Comparison of ENCODE assay signal across 21 mouse cellular contexts in genomic region chr4:53758764-53759163, GRCm38 (mm10). TPM values are rescaled to one million over a fixed set of nuclear protein-coding genes. Genes with fewer than 3 reads are reported as not detected.
"Had no signal": no experiment of that assay in that cellular context is flagged by ENCODE, and none has a peak within 500 bp of the region (broad histone marks: within the 10 kb centered on the region; RNA-seq: fewer than 3 reads in every experiment).

No protein-coding gene starts in this region.

- H3K27ac ChIP-seq: liver, embryonic 13.5 days; macrophage; midbrain, embryonic 12.5 days; stomach, embryonic 15.5 days had no signal

- DNase-seq: kidney, adult 18-20 months; kidney, adult 9 months; kidney, postnatal 14 days; kidney, postnatal 4 days; liver, embryonic 13.5 days; lung, embryonic 14.5 days; right cerebral cortex, postnatal 14 days; spleen, adult 18-20 months; thymus, adult 18-20 months; thymus, postnatal 14 days; thymus, postnatal 4 days had no signal

- H3K36me3 ChIP-seq: stomach, embryonic 15.5 days had no signal

- H3K4me1 ChIP-seq: liver, embryonic 13.5 days; stomach, embryonic 15.5 days had no signal

- H3K9ac ChIP-seq: liver, embryonic 13.5 days; lung, embryonic 14.5 days; midbrain, embryonic 12.5 days; stomach, embryonic 15.5 days had no signal

- H3K4me2 ChIP-seq: liver, embryonic 13.5 days; lung, embryonic 14.5 days; midbrain, embryonic 12.5 days; stomach, embryonic 15.5 days had no signal

- H3K27me3 ChIP-seq: liver, embryonic 13.5 days; midbrain, embryonic 12.5 days; stomach, embryonic 15.5 days had no signal

- ATAC-seq: intestine, embryonic 16.5 days; lung, postnatal 0 days; midbrain, embryonic 16.5 days had no signal

- H3K4me3 ChIP-seq: liver, embryonic 13.5 days; midbrain, embryonic 12.5 days; stomach, embryonic 15.5 days had no signal

- H3K9me3 ChIP-seq: liver, embryonic 13.5 days; midbrain, embryonic 12.5 days; stomach, embryonic 15.5 days had no signal

RNA-seq across cellular contexts. Expression of gene Tal2, which starts 20.7 kb away (rescaled TPM):
- total RNA-seq: layer of hippocampus, adult 18-20 months; monocyte, adult 5-6 weeks had no signal
- polyA plus RNA-seq: intestine, embryonic 16.5 days; liver, adult 2 months; liver, embryonic 13.5 days; liver, embryonic 16.5 days had no signal
